Mouse (Mus musculus) forebrain, embryonic 16.5 days (tissue): ENCODE results near the gene Phb2. TPM values are rescaled to one million over a fixed set of nuclear protein-coding genes. Genes with fewer than 3 reads are reported as not detected.

Experiments
- ATAC-seq: fragments of 200-750 bp; cut with Nextera tagmentation; 2 replicates; pipeline ENCODE4 v1.8.0; 2017; ENCODE audit warnings: mild to moderate bottlenecking, moderate library complexity
- H3K27ac ChIP-seq: fragments of 300-500 bp; sonication (generic); 2 replicates; pipeline ENCODE4 v1.5.1; 2014; ENCODE audit warnings: low read length, control low read depth
- H3K27me3 ChIP-seq: fragments of 300-500 bp; sonication (generic); replicated peaks from 2 replicates; pipeline ENCODE4 v1.6.1; 2014; ENCODE audit warnings: low read length; ENCODE audit not compliant: control insufficient read depth, insufficient read depth
- H3K36me3 ChIP-seq: fragments of 300-500 bp; sonication (generic); 2 replicates; pipeline ENCODE4 v1.6.1; 2014; ENCODE audit not compliant: control insufficient read depth, insufficient read depth
- H3K4me1 ChIP-seq: fragments of 300-500 bp; sonication (generic); replicated peaks from 2 replicates; pipeline ENCODE4 v1.6.1; 2014; ENCODE audit warnings: low read length; ENCODE audit not compliant: control insufficient read depth, insufficient read depth
- H3K4me2 ChIP-seq: fragments of 300-500 bp; sonication (generic); 2 replicates; pipeline ENCODE4 v1.6.1; 2014; ENCODE audit warnings: mild to moderate bottlenecking, low read length, control low read depth
- H3K4me3 ChIP-seq: fragments of 300-500 bp; sonication (generic); replicated peaks from 2 replicates; pipeline ENCODE4 v1.5.1; 2014; ENCODE audit warnings: mild to moderate bottlenecking, low read length, control low read depth
- H3K9ac ChIP-seq: fragments of 300-500 bp; sonication (generic); replicated peaks from 2 replicates; pipeline ENCODE4 v1.6.1; 2014; ENCODE audit warnings: low read depth, low read length, control low read depth
- H3K9me3 ChIP-seq: fragments of 300-500 bp; sonication (generic); 2 replicates; pipeline ENCODE4 v1.6.1; 2016; ENCODE audit warnings: low read length; ENCODE audit not compliant: control insufficient read depth
- WGBS: fragments of 180-500 bp; shearing (Covaris S2); extraction: QIAGEN DNeasy Blood & Tissue Kit; methylation state at CpG from one replicate; pipeline ENCODE4 v1.1.7; 2014; 5-methylcytosine and 5-hydroxymethylcytosine counted together
- polyA plus RNA-seq: library from polyadenylated mRNA; unstranded; fragments of >200 nt; fragmentation: Nextera tagmentation; extraction: Ambion mirVana; gene quantifications from 2 replicates; pipeline ENCODE4 v1.2.1, GENCODE M21; 2015

Gene Phb2
- polyA plus RNA-seq, 1 experiment from 2014 or later, result 252 TPM

GRCm38 (mm10) chr6:124699962-124700610, 12.1 kb upstream of the Phb2 start:
- Histone ChIP-seq H3K4me1 (no peaks in the 10 kb centered on the region), H3K4me3 (no peak overlapping the region), H3K27ac (no peak overlapping the region), H3K9ac (no peak overlapping the region), H3K27me3 (no peaks in the 10 kb centered on the region), H3K9me3 (no peaks in the 10 kb centered on the region), H3K4me2 (no peak overlapping the region), H3K36me3 (peaks cover 26% of the 10 kb centered on the region)
- 85% methylated on average over 11 of the region's 11 CpGs for WGBS
- 0 out of 2 replicates have a peak, but pooled peaks have one; percentile 9 for ATAC-seq

DNA sequence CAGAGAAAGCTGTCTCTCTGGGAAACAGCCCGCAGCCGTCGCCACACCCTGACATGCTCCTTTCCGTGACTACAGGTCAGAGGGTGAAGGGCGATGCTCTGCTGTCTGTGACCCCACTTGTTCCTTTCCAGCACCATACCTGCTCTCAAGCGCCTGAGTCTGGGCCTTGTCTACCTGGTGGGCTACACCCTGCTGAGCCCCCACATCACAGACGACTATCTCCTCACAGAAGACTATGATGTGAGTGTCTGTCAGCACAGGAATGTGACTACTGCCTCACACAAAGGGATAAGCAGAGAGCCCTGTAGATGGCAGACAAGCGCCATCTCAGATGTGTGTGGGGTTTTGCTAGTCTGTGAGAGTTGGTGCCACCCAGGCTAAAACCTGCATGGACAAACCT, 10.8 kb upstream of the Phb2 start:
- Histone ChIP-seq H3K27me3 (no peaks in the 10 kb centered on the region), H3K4me2 (no peak overlapping the region), H3K9ac (no peak overlapping the region), H3K9me3 (no peaks in the 10 kb centered on the region), H3K4me3 (no peak overlapping the region), H3K4me1 (no peaks in the 10 kb centered on the region), H3K36me3 (peaks cover 28% of the 10 kb centered on the region), H3K27ac (no peak overlapping the region)
- ATAC-seq, result peak; percentile 22
- 79% methylated on average over 8 of the region's 8 CpGs for WGBS

DNA sequence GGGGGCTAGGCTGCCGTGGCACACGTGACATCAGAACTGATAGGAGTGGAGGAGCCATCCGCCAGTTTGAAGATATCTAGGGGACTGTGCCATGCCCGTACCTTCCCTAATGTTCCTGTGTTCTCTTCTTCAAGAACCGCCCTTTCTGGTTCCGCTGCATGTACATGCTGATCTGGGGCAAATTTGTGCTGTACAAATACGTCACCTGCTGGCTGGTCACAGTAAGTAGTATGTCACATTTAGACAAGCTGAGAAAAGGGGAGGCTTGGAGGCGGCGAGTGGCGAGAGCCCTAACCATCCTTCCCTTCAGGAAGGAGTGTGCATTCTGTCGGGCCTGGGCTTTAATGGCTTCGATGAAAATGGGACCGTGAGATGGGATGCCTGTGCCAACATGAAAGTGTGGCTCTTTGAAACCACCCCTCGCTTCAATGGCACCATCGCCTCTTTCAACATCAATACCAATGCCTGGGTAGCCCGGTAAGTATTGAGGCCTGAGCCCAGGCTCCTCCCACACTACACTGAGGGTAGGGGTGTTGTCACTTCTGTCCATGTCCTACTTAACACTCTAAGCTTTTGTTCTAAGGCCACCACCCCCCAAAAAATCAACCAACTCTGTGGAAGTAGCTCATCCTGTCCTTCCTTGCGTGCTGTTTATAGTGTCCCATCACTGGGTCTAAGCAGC, 9.9 kb upstream of the Phb2 start:
- Histone ChIP-seq H3K27ac (no peak overlapping the region), H3K36me3 (peaks cover 28% of the 10 kb centered on the region), H3K4me3 (no peak overlapping the region), H3K9ac (no peak overlapping the region), H3K9me3 (no peaks in the 10 kb centered on the region), H3K4me2 (no peak overlapping the region), H3K4me1 (no peaks in the 10 kb centered on the region), H3K27me3 (no peaks in the 10 kb centered on the region)
- WGBS, result 92% methylated on average over 17 of the region's 17 CpGs
- ATAC-seq, result no peak

DNA sequence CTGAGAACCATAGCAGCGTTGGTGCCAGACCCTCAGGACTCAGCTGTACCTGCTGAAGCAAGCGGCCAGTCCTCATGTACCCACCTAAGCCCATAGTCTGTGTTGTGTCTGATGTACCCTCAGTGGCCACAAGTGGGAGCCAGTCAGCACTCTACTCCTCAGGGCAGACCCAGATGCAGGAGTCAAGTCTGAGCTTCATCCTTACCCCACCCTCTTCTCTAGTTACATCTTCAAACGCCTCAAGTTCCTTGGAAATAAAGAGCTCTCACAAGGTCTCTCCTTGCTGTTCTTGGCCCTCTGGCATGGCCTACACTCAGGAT, 9.4 kb upstream of the Phb2 start:
- H3K36me3 ChIP-seq, result peaks cover 28% of the 10 kb centered on the region
- no peak overlapping the region for H3K9ac ChIP-seq
- WGBS, result 51% methylated on average over 3 of the region's 3 CpGs
- no peaks in the 10 kb centered on the region for H3K4me1 ChIP-seq
- H3K27ac ChIP-seq, result no peak overlapping the region
- peak; percentile 68 for ATAC-seq
- H3K9me3 ChIP-seq, result no peaks in the 10 kb centered on the region
- no peak overlapping the region for H3K4me2 ChIP-seq
- H3K27me3 ChIP-seq, result no peaks in the 10 kb centered on the region
- no peak overlapping the region for H3K4me3 ChIP-seq

GRCm38 (mm10) chr6:124703789-124704188, 8.3 kb upstream of the Phb2 start:
- ATAC-seq, result no peak
- no peak overlapping the region for H3K9ac ChIP-seq
- H3K4me3 ChIP-seq, result no peak overlapping the region
- WGBS, result 74% methylated on average over 6 of the region's 7 CpGs
- H3K4me2 ChIP-seq, result no peak overlapping the region
- no peaks in the 10 kb centered on the region for H3K27me3 ChIP-seq
- H3K27ac ChIP-seq, result no peak overlapping the region
- no peaks in the 10 kb centered on the region for H3K4me1 ChIP-seq
- H3K36me3 ChIP-seq, result peaks cover 28% of the 10 kb centered on the region
- no peaks in the 10 kb centered on the region for H3K9me3 ChIP-seq

DNA sequence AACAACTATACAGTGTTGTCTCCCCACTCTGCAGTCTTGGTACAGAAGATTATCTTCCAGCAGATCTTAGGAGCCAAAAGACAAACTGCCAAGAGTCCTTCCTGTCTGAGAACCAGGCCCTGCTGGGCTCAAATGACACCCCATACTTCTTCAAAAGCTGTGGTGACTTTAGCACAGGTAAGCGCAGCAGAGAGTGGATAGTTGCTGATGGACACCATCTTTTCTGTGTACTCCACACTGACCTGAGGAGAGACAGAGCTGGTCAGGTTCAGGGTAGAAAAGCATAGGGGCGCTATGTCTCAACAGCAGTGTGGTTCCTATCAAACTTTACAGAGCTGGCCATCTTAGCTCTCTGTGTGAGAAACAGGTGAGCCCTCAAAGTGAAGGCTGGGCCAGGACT, 7.7 kb upstream of the Phb2 start:
- Histone ChIP-seq H3K36me3 (peaks cover 26% of the 10 kb centered on the region), H3K9ac (no peak overlapping the region), H3K4me1 (peaks cover 1% of the 10 kb centered on the region; the same call in 1 of the 2 replicates), H3K9me3 (no peaks in the 10 kb centered on the region), H3K4me3 (no peak overlapping the region), H3K4me2 (no peak overlapping the region), H3K27ac (no peak overlapping the region), H3K27me3 (no peaks in the 10 kb centered on the region)
- ATAC-seq, result no peak
- WGBS, result 95% methylated on average over 2 of the region's 2 CpGs

DNA sequence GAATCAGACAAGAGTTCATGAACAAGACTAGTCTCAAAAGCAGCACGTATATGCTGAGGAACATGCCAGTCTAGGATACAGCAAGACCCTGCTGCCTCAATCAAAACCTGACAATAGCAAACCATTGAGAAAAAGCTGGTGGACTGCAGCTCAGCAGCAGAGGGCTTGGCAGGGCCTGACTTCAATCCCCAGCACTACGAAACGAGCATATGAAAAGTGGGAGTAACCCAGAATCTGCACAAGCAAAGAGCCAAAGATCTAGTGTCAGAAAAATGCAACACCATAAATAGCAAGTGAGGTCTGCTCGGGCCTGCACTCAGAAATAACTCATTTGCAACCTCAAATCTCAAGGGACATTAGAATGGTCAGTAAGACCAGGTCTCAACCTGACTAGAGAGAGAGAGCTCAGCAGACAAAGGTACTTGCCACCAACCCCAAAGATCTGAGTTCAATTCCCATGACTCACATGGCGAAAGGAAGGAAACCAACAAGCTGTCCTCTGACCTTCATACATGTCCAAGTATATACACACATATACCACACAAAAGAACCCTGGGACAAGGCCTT, 6.0 kb upstream of the Phb2 start:
- 94% methylated on average over 5 of the region's 5 CpGs for WGBS
- no peaks in the 10 kb centered on the region for H3K27me3 ChIP-seq
- peaks cover 26% of the 10 kb centered on the region for H3K36me3 ChIP-seq
- no peak overlapping the region for H3K27ac ChIP-seq
- H3K4me2 ChIP-seq, result no peak overlapping the region
- H3K4me1 ChIP-seq, result peaks cover 16% of the 10 kb centered on the region
- H3K9ac ChIP-seq, result no peak overlapping the region
- H3K9me3 ChIP-seq, result no peaks in the 10 kb centered on the region
- no peak overlapping the region for H3K4me3 ChIP-seq
- no peak for ATAC-seq

DNA sequence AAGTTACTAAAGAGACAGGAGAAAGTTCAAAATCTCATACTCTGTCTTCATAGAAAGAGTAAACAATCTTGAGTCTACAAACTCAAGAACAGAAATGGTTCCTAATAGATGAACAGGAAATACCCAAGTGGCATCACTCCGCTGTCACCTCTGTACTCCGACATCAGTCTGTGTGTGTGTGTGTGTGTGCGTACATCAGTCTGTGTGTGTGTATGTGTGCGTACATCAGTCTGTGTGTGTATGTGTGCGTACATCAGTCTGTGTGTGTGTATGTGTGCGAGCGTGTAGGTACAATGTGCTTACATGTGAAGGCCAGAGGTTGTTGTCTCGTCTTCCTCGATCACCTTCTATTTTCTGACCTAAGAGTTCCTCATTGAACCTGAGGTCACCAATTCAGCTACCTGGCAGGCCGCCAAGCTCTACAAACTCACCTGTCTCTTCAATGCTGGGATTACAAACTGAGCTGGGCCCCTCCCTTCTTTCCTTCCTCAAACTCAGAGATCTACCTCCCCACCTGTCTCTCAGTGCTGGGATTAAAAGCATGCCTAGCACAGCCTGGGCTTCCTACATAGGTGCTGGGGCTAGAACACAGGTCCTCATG, 3.7 kb upstream of the Phb2 start:
- Histone ChIP-seq H3K9ac (no peak overlapping the region), H3K36me3 (peaks cover 19% of the 10 kb centered on the region), H3K27me3 (no peaks in the 10 kb centered on the region), H3K27ac (no peak overlapping the region), H3K4me3 (no peak overlapping the region), H3K4me2 (no peak overlapping the region), H3K4me1 (peaks cover 27% of the 10 kb centered on the region), H3K9me3 (no peaks in the 10 kb centered on the region)
- WGBS, result 92% methylated on average over 10 of the region's 10 CpGs
- no peak for ATAC-seq

- H3K9me3 ChIP-seq, result no peaks in the 10 kb centered on the region
- WGBS, result 23% methylated on average over 11 of the region's 11 CpGs
- no peaks in the 10 kb centered on the region for H3K27me3 ChIP-seq
- peaks cover 35% of the 10 kb centered on the region for H3K4me1 ChIP-seq
- peaks cover 23% of the 10 kb centered on the region for H3K36me3 ChIP-seq
- H3K4me2 ChIP-seq, result peak overlapping the region; percentile 99
- no peak for ATAC-seq
- no peak overlapping the region for H3K27ac ChIP-seq
- H3K9ac ChIP-seq, result peak overlapping the region; percentile 98
- H3K4me3 ChIP-seq, result peak overlapping the region; percentile 74
Observed at GRCm38 (mm10) chr6:124712918-124713317, 782 bp downstream of the Phb2 start.
